8 mouse cellular contexts compared by ENCODE assay signal in the genomic region with DNA sequence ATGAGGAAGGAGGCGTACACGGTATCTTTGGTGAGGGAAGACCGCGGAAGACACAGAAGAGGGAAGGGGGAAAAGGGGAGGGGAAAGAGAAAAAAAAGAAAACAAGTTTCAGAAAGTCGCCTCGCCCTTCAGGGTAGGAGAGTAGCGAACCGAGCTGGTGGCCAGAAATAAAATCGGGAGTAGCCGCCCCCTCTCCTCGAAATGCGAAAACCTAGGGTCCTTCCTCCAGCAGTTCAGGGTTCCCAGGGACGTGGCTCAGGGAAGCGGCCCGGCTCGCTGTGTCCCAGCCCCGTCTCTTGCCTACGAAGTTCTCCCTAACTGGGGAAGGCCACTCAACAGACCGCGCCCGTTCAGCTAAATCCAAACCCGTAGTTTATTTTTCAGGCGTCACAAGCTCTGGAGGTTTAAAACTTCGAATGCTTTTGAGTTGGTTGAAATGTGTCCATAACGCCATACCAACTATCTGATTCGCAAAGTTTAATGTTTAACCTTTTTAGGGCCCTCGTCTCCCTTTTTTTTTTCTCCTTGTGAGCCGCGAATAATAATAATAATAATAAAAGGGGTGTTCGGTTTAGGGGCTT. TPM values are rescaled to one million over a fixed set of nuclear protein-coding genes. Genes with fewer than 3 reads are reported as not detected.
A peak's percentile ranks its signal among the peaks of the same experiment; 100 is the strongest.
DNase-seq lines count a peak whose midpoint lies in the region; ATAC-seq and TF ChIP-seq lines count a peak whose summit lies in the region.

No protein-coding gene starts in this region.

- peak overlapping the region; percentile 96 for H3K27ac ChIP-seq in liver, adult 2 months (replicated peaks; ENCODE audit: insufficient read depth, low read depth, low read length)
- H3K27ac ChIP-seq in bone marrow macrophage, adult 2 months (ENCODE audit: insufficient read depth, low read depth, low read length): peak overlapping the region; percentile 100
- peak overlapping the region; percentile 100 for H3K27ac ChIP-seq in intestine, embryonic 16.5 days (ENCODE audit: low read length)
- H3K27ac ChIP-seq in neural tube, embryonic 14.5 days (ENCODE audit: low read depth, low read length): peak overlapping the region; percentile 100

- no peaks in the 10 kb centered on the region for H3K27me3 ChIP-seq in liver, adult 2 months (ENCODE audit: control insufficient read depth, insufficient read depth, low read length)
- no peaks in the 10 kb centered on the region for H3K27me3 ChIP-seq in intestine, embryonic 16.5 days (replicated peaks; ENCODE audit: control insufficient read depth, insufficient read depth, low read length)
- peaks cover 4% of the 10 kb centered on the region; the same call in 1 of the 2 replicates for H3K27me3 ChIP-seq in neural tube, embryonic 14.5 days (ENCODE audit: control insufficient read depth, insufficient read depth, low read length)

- peaks cover 15% of the 10 kb centered on the region for H3K4me1 ChIP-seq in liver, adult 2 months (ENCODE audit: control insufficient read depth, insufficient read depth, low read length)
- H3K4me1 ChIP-seq in bone marrow macrophage, adult 2 months (ENCODE audit: control insufficient read depth, insufficient read depth, low read length): peaks cover 14% of the 10 kb centered on the region
- peaks cover 31% of the 10 kb centered on the region for H3K4me1 ChIP-seq in intestine, embryonic 16.5 days (ENCODE audit: control insufficient read depth, insufficient read depth, low read length)
- peaks cover 27% of the 10 kb centered on the region for H3K4me1 ChIP-seq in neural tube, embryonic 14.5 days (ENCODE audit: control insufficient read depth, insufficient read depth, low read length)

- H3K4me2 ChIP-seq in intestine, embryonic 16.5 days (ENCODE audit: low read depth, low read length): peak overlapping the region; percentile 82
- H3K4me2 ChIP-seq in neural tube, embryonic 14.5 days (ENCODE audit: low read depth, low read length): peak overlapping the region; percentile 99

- H3K36me3 ChIP-seq in liver, adult 2 months (ENCODE audit: control insufficient read depth, insufficient read depth, low read length): no peaks in the 10 kb centered on the region
- no peaks in the 10 kb centered on the region for H3K36me3 ChIP-seq in intestine, embryonic 16.5 days (ENCODE audit: control insufficient read depth, insufficient read depth, low read length)
- peaks cover 5% of the 10 kb centered on the region for H3K36me3 ChIP-seq in neural tube, embryonic 14.5 days (ENCODE audit: control insufficient read depth, insufficient read depth, low read length)

- H3K79me2 ChIP-seq in liver, adult 2 months (ENCODE audit: control insufficient read depth, insufficient read depth, low read length): peaks cover 30% of the 10 kb centered on the region; the same call in 1 of the 2 replicates

- H3K4me3 ChIP-seq in liver, adult 2 months (ENCODE audit: insufficient read depth, low read depth, low read length): peak overlapping the region; percentile 94
- H3K4me3 ChIP-seq in bone marrow macrophage, adult 2 months (ENCODE audit: insufficient read depth, low read length): peak overlapping the region; percentile 94
- peak overlapping the region; percentile 95 for H3K4me3 ChIP-seq in intestine, embryonic 16.5 days (ENCODE audit: low read length)
- H3K4me3 ChIP-seq in neural tube, embryonic 14.5 days (ENCODE audit: low read depth, low read length): peak overlapping the region; percentile 98

- no peaks in the 10 kb centered on the region for H3K9me3 ChIP-seq in intestine, embryonic 16.5 days (ENCODE audit: control insufficient read depth, low read length)
- no peaks in the 10 kb centered on the region for H3K9me3 ChIP-seq in neural tube, embryonic 14.5 days (ENCODE audit: control insufficient read depth, low read length)

- WGBS in liver, adult 2 months: under 1% methylated on average over 30 of the region's 30 CpGs
- under 1% methylated on average over 30 of the region's 30 CpGs for WGBS in intestine, embryonic 16.5 days
- WGBS in neural tube, embryonic 14.5 days: under 1% methylated on average over 30 of the region's 30 CpGs

- 0 out of 2 replicates have a peak, but pooled peaks have one; percentile 10 for TF ChIP-seq POLR2A in liver, adult 2 months (IDR thresholded peaks at IDR 0.05; ENCODE audit: extremely low read depth, insufficient read depth, low read length)
- TF ChIP-seq POLR2A in bone marrow macrophage, adult 2 months (IDR thresholded peaks at IDR 0.05; ENCODE audit: borderline replicate concordance, low read depth, low read length): no peak

- peak; percentile 34 for ATAC-seq in granulocyte monocyte progenitor cell, adult 5-6 weeks (replicated peaks; ENCODE audit: poor library complexity, severe bottlenecking)
- ATAC-seq in intestine, embryonic 16.5 days: no peak
- ATAC-seq in neural tube, embryonic 14.5 days (ENCODE audit: low read depth): no peak

- H3K9ac ChIP-seq in liver, adult 2 months (ENCODE audit: low read depth, low read length): peak overlapping the region; percentile 98
- H3K9ac ChIP-seq in intestine, embryonic 16.5 days (ENCODE audit: low read depth, low read length): peak overlapping the region; percentile 98
- H3K9ac ChIP-seq in neural tube, embryonic 14.5 days (replicated peaks; ENCODE audit: low read depth, low read length): peak overlapping the region; percentile 100

- DNase-seq in liver, adult 2 months (ENCODE audit: extremely low read depth, low read depth, low spot score): peak; percentile 75
- no peak for DNase-seq in liver
- peak; percentile 43 to 60 for DNase-seq in lung, adult 18-20 months
- DNase-seq in c-Kit-positive CD71-positive TER-119-positive erythroid progenitor cells, embryonic 14.5 days (ENCODE audit: low spot score): no peak

- no peak for TF ChIP-seq CTCF in liver, adult 2 months (IDR thresholded peaks at IDR 0.05; ENCODE audit: low read depth, low read length)
- TF ChIP-seq CTCF in bone marrow macrophage, adult 2 months (IDR thresholded peaks at IDR 0.05; ENCODE audit: low read depth, low read length): no peak

RNA-seq across cellular contexts. Expression of a gene that starts 2.0 kb away (rescaled TPM):
- 4.0 and 9.0 TPM in 2 replicates for total RNA-seq in liver, adult 2 months (2014; rRNA removed)
- 14.5 and 17.8 TPM in 2 replicates for polyA plus RNA-seq in liver, adult 2 months (2012; rRNA removed)
- polyA plus RNA-seq in bone marrow macrophage, adult 2 months (2012; ENCODE audit: insufficient read depth, insufficient read length, missing spikeins): 57.3 and 64.5 TPM in 2 replicates
- 50.4 and 50.6 TPM in 2 replicates for total RNA-seq in granulocyte monocyte progenitor cell, adult 5-6 weeks (2014; fragmentation: Nextera tagmentation)
- 9.0 and 13.8 TPM in 2 replicates for total RNA-seq in granulocyte monocyte progenitor cell, adult 5-6 weeks (2017)
- polyA plus RNA-seq in intestine, embryonic 16.5 days (2015; fragmentation: Nextera tagmentation; extraction: Ambion mirVana): 10.5 and 13.2 TPM in 2 replicates
- 36.4 and 39.9 TPM in 2 replicates for polyA plus RNA-seq in neural tube, embryonic 14.5 days (2014; fragmentation: Nextera tagmentation; extraction: Ambion mirVana)

Comparison
In these comparisons a context has a peak if more than half of its experiments do, and no peak if none do; other contexts are left out.
1. DNase-seq: peak in liver, adult 2 months (single experiment) and lung, adult 18-20 months (2 of 2); none in liver (single experiment) and c-Kit-positive CD71-positive TER-119-positive erythroid progenitor cells, embryonic 14.5 days (single experiment).
2. Peak in every context shown above with its lines, with median percentiles within 50 percentile points of each other: H3K27ac ChIP-seq, H3K4me3 ChIP-seq and H3K9ac ChIP-seq.